Mouse (Mus musculus) heart, adult 2 months (tissue): Measurements from ENCODE around the gene Gm20532.

Source experiments
- CTCF ChIP-seq: fragments of 200-600 bp; IDR thresholded peaks from 2 replicates; pipeline ENCODE4 v1.8.1; 2022; ENCODE audit warnings: antibody characterized with exemption, mild to moderate bottlenecking, moderate library complexity
- EP300 ChIP-seq: fragments of 200-500 bp; IDR thresholded peaks from 2 replicates; pipeline ENCODE4 v1.6.1; 2011; ENCODE audit warnings: low read depth, low read length, control low read depth; ENCODE audit not compliant: insufficient read depth

DNA sequence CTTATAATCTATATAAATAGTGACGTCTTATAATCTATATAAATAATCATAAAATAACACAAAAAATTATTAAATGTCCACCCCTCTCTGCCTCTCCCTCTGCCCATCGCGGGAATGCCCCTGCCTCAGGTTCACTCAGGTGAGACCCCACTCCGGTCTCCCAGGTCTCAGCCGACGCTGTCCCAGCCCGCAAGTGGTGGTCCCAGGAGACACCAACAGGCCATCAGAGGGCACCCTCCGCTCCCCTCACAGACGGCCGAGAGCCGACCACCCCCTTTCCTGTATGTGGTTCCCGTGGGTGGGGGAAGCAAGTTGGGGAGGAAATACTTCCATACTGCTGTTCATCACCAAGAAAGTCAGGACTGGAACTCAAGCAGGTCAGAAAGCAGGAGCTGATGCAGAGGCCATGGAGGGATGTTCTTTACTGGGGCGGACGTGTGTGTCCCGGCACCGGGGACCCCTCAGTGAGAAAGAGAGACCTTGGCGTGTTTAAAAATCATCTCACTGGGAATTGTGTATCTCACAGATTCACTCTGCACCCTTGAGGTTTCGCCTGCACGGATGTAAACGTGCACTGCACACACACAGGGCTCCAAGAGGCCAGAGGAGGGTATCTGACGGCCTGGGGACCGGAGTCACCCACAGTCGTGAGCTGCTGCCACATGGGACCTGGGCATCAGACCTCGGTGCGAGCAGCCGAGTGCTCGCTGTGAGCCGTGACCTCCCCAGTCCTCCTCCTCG lies 75.5 kb downstream of the Gm20532 start:
- no peak for TF ChIP-seq CTCF
- no peak for TF ChIP-seq EP300
